Mouse (Mus musculus): ENCODE measurements at regions not wholly inside any gene's neighbourhood (a gene's known extent, or its start where the extent isn't known, plus 50 kb on each side); places are given as distances from the start of the nearest gene placed in this dataset.

DNA sequence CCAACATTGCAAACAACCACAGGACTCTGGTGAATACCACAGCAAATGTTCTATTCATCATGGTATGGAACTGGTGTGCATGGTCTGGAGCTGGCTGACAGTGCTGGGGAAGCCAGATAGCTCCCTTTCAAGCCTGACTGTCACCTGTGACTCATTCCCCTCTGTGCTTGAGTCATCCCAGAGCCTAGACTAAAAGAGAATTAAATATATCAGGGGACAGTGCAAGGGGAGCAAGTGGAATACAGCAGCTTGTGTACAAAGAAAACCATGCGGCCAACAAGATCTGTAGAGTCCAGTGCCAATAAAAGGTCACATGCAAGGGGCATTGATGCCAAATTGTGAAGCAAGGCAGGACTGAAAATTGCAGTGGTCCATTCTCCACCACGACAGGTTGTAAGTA lies 117.7 kb downstream of the Pah start:
- DNase-seq (ENCODE audit: extremely low spot score in 1 of 2, low spot score in 2 of 2) = no peak
- TF ChIP-seq CTCF (IDR thresholded peaks at IDR 0.05) = no peak
- intact Hi-C loops (cut with DNase I) = no loop called here

DNA sequence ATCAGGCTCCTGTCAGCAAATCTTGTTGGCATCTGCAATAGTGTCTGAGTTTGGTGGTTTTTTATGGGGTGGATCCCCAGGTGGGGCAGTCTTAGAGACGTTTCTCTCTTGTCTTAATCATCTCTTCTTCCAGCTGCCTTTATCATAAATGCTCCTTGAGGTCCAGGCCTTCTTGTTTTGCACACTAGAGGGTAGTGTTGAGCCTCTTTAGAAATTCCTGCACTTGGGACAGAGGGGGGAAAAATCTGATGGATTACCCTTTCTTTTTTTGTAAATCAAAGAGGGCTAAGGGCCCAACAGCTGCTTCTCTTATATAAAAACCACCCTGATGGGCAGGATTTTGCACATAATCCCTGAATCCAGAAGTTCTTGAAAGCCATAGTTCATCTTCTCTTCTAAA lies 127.5 kb downstream of the Pah start:
- peak; percentile 22 to 45 for DNase-seq (ENCODE audit: extremely low spot score in 1 of 2, low spot score in 2 of 2)
- Histone ChIP-seq H3K27ac (no peak overlapping the region), H3K4me3 (no peak overlapping the region)
- intact Hi-C loops (cut with DNase I) = loop anchor here (2.0 to 10.0 kb wide), 7 partner anchors 52 to 678 kb away; no protein-coding TSS in a partner anchor
- peak; percentile 75 for TF ChIP-seq CTCF (IDR thresholded peaks at IDR 0.05)

More for the DNA sequence above, 117.7 kb downstream of the Pah start:
- Histone ChIP-seq H3K27ac (no peak overlapping the region), H3K4me3 (no peak overlapping the region)

DNA sequence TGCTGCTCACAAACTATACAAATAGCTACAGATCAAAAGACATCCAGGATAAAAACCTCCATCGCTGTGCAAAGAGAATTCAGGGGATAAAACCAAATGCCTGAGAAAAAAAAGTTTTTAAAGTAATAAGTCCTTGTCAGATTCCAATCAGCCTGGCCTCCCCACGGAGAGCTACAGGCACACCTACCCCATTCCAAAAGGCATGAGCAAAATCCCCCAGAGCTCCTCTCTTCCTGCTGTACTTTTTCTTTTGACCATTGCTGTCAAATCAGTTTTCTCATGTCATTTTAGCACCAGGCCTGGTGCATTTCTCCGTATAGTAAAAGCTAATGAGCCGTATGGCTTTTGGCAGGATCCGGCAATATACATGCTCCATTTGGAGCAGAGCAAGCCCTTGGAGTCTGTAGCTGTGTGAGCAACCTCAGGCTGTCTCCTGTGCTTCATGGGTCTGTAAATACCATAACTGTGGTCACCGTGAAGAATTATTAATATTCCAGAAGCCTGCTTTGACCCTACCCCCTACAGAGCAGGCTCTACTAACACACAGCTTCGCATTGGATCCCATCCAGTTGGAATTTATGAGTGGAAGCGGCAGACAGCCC lies 130.6 kb downstream of the Pah start:
- no peak overlapping the region for H3K27ac ChIP-seq
- TF ChIP-seq CTCF (IDR thresholded peaks at IDR 0.05) = no peak
- no peak overlapping the region for H3K4me3 ChIP-seq
- DNase-seq (ENCODE audit: extremely low spot score in 1 of 2, low spot score in 2 of 2) = no peak
- intact Hi-C loops (cut with DNase I) = no loop called here

DNA sequence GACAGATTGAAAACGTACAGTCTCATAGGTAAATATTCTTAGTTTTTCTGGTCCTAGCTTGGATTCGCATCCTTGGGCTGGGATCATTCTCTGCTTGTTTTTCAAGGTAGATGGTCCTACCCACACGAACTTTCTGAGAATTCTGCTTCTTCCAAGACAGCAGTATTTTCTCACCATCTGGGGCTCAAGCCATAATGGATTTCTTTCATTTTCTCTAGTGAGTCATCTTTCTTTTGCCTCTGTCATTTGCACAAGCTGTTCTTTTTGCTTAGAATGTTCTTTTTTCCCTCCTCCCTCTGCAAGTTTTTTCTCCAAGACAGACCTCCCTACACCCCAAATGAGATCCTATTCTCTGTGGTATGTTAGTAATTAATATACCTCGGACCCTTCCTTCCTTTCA lies 132.5 kb downstream of the Pah start:
- no peak for DNase-seq (ENCODE audit: extremely low spot score in 1 of 2, low spot score in 2 of 2)

DNA sequence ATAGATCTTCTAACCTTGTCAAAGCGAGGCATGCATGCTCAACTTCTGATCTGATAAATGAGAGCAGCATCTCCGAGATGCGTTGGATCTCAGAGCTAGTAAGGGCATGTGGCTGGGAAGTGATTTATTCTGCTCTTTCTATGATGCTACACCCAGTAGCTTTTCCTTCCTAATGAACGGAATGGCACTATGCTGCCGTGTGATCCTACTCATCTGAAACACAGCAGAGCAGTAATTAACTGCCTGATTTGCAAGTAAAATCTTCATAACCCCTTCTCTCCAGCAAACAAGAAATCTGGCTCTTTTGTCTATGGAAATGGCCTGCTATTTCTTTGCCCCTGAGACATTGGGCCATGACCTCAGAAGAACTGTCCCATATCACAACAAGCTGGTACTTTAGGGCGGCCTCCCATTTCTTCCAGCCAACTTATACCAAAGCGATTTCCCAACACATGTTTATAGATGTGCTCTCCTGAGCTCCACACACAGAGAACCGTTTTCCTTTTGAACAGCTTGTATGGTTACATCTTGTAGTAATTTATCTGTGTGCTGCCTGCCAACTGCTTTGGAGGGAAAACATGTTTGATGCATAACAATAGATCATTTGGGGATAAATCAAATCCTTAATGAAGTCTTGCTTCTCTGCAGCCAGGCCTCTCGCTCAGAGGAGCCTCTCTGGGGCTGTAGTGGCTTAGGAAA lies 144.6 kb downstream of the Pah start:
- Histone ChIP-seq H3K4me3 (no peak overlapping the region), H3K27ac (no peak overlapping the region)
- TF ChIP-seq CTCF (IDR thresholded peaks at IDR 0.05) = no peak
- DNase-seq (ENCODE audit: extremely low spot score in 1 of 2, low spot score in 2 of 2) = no peak
- intact Hi-C loops (cut with DNase I) = no loop called here

More for the DNA sequence above, 132.5 kb downstream of the Pah start:
- intact Hi-C loops (cut with DNase I) = no loop called here
- no peak overlapping the region for H3K4me3 ChIP-seq
- no peak for TF ChIP-seq CTCF (IDR thresholded peaks at IDR 0.05)
- H3K27ac ChIP-seq = no peak overlapping the region

DNA sequence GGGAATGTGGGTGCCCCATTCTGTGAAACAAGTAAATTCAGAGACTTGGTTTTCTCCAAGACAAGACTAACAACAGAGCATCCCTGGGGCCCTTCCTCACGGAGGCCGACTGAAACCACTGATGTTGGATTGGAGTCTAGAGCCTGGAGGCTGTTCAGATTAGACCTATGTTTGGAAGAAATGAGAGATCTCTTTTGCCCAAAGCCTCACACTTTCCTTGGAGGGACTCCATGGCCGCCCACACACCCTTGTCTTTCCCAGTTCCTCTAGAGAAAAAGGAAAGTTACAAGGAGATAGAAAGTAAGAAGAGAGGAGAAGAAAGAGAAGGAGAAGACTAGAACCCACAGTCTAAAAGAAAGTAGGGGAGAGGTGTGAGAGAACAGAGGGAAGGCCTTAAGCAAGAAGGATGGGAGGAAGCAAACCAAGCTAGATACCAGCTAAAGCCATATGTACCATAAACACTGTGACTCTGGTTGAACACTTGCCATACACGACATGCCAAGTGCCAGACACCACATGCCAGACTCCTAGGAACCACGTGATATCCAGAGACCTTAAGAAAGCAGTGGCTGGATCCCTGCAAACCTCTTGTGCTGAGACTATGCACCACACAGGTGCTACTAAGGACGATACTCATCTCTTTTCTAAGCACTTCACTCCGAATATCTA lies 145.3 kb downstream of the Pah start:
- TF ChIP-seq CTCF (IDR thresholded peaks at IDR 0.05) = no peak
- intact Hi-C loops (cut with DNase I) = no loop called here
- DNase-seq (ENCODE audit: extremely low spot score in 1 of 2, low spot score in 2 of 2) = peak; percentile 8 to 31
- Histone ChIP-seq H3K4me3 (no peak overlapping the region), H3K27ac (no peak overlapping the region)

DNA sequence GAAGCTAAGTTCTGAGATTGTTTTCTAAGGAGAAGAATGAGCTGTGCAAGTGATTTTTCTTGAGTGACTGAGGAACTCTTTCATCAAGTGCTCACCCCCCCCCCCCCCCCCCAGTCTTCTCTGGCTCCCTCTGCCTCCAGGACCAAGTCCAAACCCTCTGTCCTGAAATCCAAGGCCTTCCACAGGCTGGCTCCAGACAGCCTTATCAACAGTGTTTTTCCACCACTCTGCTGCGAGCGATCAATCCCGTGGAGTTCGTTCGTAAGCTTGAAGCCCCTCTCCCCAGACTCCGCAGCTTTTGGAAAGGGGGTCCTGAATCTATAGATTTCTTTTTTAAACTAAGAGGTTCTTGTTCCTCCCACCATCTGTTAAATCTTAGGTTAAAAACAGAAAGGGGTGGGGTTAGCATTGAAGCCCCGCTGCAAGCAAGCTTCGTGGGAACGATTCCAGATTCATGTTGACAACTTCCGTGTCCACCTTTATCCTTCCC lies 146.1 kb downstream of the Pah start:
- no peak for DNase-seq (ENCODE audit: extremely low spot score in 1 of 2, low spot score in 2 of 2)
- no peak for TF ChIP-seq CTCF (IDR thresholded peaks at IDR 0.05)
- no peak overlapping the region for H3K27ac ChIP-seq
- intact Hi-C loops (cut with DNase I) = no loop called here
- H3K4me3 ChIP-seq = no peak overlapping the region

DNA sequence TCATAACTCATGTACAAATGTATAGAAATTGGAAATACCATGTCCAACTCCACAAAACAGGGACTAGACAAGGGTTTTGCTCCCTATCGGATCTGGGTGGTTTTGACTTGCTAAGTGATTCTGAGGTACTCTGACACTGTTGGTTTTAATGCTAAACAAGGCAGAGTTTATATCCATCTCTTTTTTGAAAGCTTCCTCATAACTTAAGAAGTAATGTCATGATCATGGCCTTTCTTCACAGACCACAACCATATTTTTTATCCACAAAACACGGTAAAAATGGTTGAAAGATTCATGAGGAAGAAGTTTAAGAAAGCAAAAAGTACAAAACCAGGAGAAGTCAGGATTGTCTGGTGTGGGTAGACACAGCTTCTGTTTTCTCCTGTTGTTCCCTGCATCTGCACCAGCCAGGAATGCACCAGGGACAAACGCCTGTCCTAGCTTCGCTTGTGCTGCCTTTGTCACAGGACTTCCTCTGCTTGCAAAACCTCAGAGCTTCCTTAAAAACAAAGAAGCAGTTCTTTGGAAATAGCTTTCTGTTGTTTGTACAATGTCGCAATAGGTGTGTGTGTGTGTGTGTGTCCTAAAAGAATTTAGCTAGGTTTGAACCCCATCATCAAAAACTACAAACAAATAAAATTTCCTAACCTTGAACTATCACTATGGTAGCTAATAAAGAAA lies 153.3 kb downstream of the Pah start:
- intact Hi-C loops (cut with DNase I) = no loop called here
- no peak for TF ChIP-seq CTCF (IDR thresholded peaks at IDR 0.05)
- Histone ChIP-seq H3K4me3 (no peak overlapping the region), H3K27ac (no peak overlapping the region)
- DNase-seq (ENCODE audit: extremely low spot score in 1 of 2, low spot score in 2 of 2) = no peak

DNA sequence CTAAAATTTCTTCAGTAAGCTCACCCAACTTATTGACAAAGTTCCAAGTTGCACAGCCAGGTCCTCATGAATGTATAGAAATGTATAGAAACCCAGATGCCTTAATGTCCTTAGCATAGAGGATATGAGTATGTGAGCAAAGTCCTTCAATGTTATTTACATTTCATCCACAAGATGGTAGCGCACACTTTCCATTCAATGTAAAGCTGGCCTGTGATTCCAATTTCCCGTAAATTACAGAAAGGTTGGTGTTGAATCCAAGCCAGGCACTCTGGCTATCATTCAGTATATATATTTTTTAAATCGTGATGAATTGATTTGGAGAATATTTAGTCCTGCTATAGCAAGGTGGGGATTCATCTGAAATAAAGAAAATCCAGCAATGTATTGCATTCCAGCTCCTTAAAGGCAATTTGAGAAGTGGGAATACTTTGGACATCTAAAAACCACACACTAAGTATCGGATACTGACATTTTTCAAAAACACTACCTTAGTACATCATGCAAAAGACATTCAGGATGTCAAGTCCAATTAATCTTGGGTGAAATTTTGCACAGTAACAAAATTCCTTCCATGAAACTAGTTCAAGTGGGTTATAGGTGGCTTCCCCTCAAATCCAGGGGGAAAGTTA lies 154.6 kb downstream of the Pah start:
- no peak overlapping the region for H3K27ac ChIP-seq
- intact Hi-C loops (cut with DNase I) = no loop called here
- DNase-seq (ENCODE audit: extremely low spot score in 1 of 2, low spot score in 2 of 2) = no peak
- no peak overlapping the region for H3K4me3 ChIP-seq
- TF ChIP-seq CTCF (IDR thresholded peaks at IDR 0.05) = peak; percentile 24; the same call in 1 of the 2 replicates

DNA sequence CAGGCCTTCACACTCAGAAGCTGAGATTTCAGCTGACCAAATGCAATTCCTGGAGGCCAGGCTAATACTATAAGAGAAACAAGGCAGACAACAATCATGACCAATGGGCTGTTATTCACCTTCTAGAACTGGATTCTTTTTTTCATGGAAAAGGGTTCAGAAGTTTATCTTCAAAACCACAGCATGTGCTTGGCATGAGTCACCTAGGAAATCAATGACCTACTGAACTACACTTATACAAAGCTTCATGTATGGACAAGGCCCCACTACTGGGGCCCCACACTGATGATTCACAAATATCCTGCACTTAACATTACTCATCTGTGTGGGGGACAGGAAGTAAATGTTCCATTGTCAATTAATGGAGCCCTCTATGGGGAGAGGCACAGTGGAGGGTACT lies 157.4 kb downstream of the Pah start:
- H3K27ac ChIP-seq = no peak overlapping the region
- no peak for TF ChIP-seq CTCF (IDR thresholded peaks at IDR 0.05)
- no peak for DNase-seq (ENCODE audit: extremely low spot score in 1 of 2, low spot score in 2 of 2)
- intact Hi-C loops (cut with DNase I) = no loop called here
- H3K4me3 ChIP-seq = no peak overlapping the region

DNA sequence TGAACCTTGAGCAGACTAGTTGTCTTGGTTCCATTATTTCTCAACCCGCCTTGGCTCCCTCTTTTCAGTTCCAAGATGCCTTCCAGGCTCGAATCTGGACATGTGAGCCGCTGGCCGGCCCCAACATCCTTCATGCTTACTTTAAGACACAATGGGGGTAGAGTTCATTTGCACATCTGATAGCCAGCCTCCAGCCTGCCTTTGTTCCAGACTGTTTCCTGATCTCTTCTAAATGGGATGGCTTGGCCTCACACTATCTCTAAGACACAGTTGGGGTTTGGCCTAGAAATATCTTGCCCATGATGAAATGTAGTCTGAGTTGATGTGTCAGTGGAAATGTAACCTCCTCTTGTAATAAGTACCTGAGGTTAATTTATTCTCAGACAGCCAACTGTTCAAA lies 164.7 kb downstream of the Pah start:
- no peak for TF ChIP-seq CTCF (IDR thresholded peaks at IDR 0.05)
- intact Hi-C loops (cut with DNase I) = no loop called here
- no peak for DNase-seq (ENCODE audit: extremely low spot score in 1 of 2, low spot score in 2 of 2)
- Histone ChIP-seq H3K4me3 (no peak overlapping the region), H3K27ac (no peak overlapping the region)
